Mouse (Mus musculus) erythroblast, embryonic 14.5 days (primary cell): Measurements from ENCODE around the gene Hist2h3c1.

Experiments used
- GATA1 ChIP-seq: IDR thresholded peaks from 2 replicates; pipeline ENCODE4 v1.6.1; 2012; ENCODE audit warnings: low read length, inconsistent platforms, mixed read lengths
- TAL1 ChIP-seq: IDR thresholded peaks from 3 replicates; pipeline ENCODE4 v1.6.1; 2012; ENCODE audit warnings: low read length, inconsistent platforms, mixed read lengths

GRCm38 (mm10) chr3:96228828-96229227 lies 17.7 kb upstream of the Hist2h3c1 start:
- no peak for TF ChIP-seq TAL1
- no peak for TF ChIP-seq GATA1
